Comparison of ENCODE assay signal across 8 mouse cellular contexts in the genomic region with DNA sequence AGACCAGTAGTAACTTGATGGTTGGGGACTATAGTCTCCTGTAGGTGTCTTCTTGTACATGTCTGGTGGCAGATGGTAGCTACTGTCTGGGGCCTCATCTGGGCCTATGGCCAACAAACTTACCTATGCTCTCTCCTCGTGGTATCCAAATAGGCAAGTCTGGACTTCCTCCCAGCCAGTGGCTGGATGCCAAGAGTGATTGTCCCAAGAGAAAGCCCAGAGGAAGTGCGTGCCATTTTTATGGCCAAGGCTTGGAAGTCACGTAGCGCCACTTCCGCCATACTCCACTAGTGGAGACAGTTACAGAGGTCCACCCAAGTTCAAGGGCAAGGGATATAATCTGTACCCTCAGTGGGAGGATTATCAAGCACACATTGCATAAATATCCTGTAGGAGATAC. TPM values are rescaled to one million over a fixed set of nuclear protein-coding genes. Genes with fewer than 3 reads are reported as not detected.
DNase-seq lines count a peak whose midpoint lies in the region.

No protein-coding gene starts in this region.

- peak; percentile 14 to 29 for DNase-seq in cerebellum, postnatal 36 days
- DNase-seq in cerebellum, adult 9-11 months, result no peak
- DNase-seq in adrenal gland, adult 2 months, result peak; percentile 54
- peak; percentile 57 to 61 for DNase-seq in heart, adult 9 months (ENCODE audit: low spot score in 2 of 2)
- DNase-seq in kidney, postnatal 36 days, result peak; percentile 81 to 82
- DNase-seq in layer of hippocampus, postnatal 25 days (ENCODE audit: extremely low spot score in 1 of 2, low spot score in 1 of 2), result no peak
- DNase-seq in retina, embryonic 14.5 days (ENCODE audit: low spot score), result no peak
- no peak for DNase-seq in urinary bladder, postnatal 4 days (ENCODE audit: low spot score in 2 of 2)

RNA-seq across cellular contexts. Expression of a gene that starts 49.9 kb away (rescaled TPM):
- 10 to 100 TPM; 32.4 to 41.1 TPM for total RNA-seq in adrenal gland, adult 2 months (2021)
- 8.1 and 12.0 TPM in 2 replicates for polyA plus RNA-seq in adrenal gland, adult 2 months (2012; rRNA removed)
- 10 to 100 TPM; 84.3 to 90.7 TPM for total RNA-seq in layer of hippocampus, postnatal 25 days (2021)

Comparison
In these comparisons a context has a peak if more than half of its experiments do, and no peak if none do; other contexts are left out.
1. DNase-seq: peak in cerebellum, postnatal 36 days (2 of 2), adrenal gland, adult 2 months (single experiment), heart, adult 9 months (2 of 2) and kidney, postnatal 36 days (2 of 2); none in cerebellum, adult 9-11 months (single experiment), layer of hippocampus, postnatal 25 days (0 of 2), retina, embryonic 14.5 days (single experiment) and urinary bladder, postnatal 4 days (0 of 2).